Mouse (Mus musculus) lung, embryonic 16.5 days (tissue): ENCODE results near the gene Mboat1. TPM values are rescaled to one million over a fixed set of nuclear protein-coding genes. Genes with fewer than 3 reads are reported as not detected.

Source experiments
- ATAC-seq: fragments of 200-750 bp; cut with Nextera tagmentation; 2 replicates; pipeline ENCODE4 v1.8.0; 2017; ENCODE audit warnings: low read depth, mild to moderate bottlenecking, moderate library complexity
- H3K27ac ChIP-seq: fragments of 300-500 bp; sonication (generic); 2 replicates; pipeline ENCODE4 v1.5.1; 2014; ENCODE audit warnings: mild to moderate bottlenecking, control low read depth, low read length
- H3K27me3 ChIP-seq: fragments of 300-500 bp; sonication (generic); 2 replicates; pipeline ENCODE4 v1.6.1; 2014; ENCODE audit warnings: low read depth, low read length, mixed read lengths; ENCODE audit not compliant: control insufficient read depth, insufficient read depth
- H3K36me3 ChIP-seq: fragments of 300-500 bp; sonication (generic); 2 replicates; pipeline ENCODE4 v1.6.1; 2014; ENCODE audit warnings: low read length; ENCODE audit not compliant: control insufficient read depth, insufficient read depth
- H3K4me1 ChIP-seq: fragments of 300-500 bp; sonication (generic); replicated peaks from 2 replicates; pipeline ENCODE4 v1.6.1; 2014; ENCODE audit warnings: low read length, mixed read lengths; ENCODE audit not compliant: control insufficient read depth, insufficient read depth
- H3K4me2 ChIP-seq: fragments of 300-500 bp; sonication (generic); 2 replicates; pipeline ENCODE4 v1.6.1; 2014; ENCODE audit warnings: low read depth, low read length, control low read depth
- H3K4me3 ChIP-seq: fragments of 300-500 bp; sonication (generic); 2 replicates; pipeline ENCODE4 v1.5.1; 2014; ENCODE audit warnings: mild to moderate bottlenecking, low read length, control low read depth
- H3K9ac ChIP-seq: fragments of 300-500 bp; sonication (generic); 2 replicates; pipeline ENCODE4 v1.6.1; 2014; ENCODE audit warnings: low read length, control low read depth
- H3K9me3 ChIP-seq: fragments of 300-500 bp; sonication (generic); 2 replicates; pipeline ENCODE4 v1.6.1; 2016; ENCODE audit warnings: low read length; ENCODE audit not compliant: control insufficient read depth
- WGBS: fragments of 180-500 bp; shearing (Covaris S2); extraction: QIAGEN DNeasy Blood & Tissue Kit; methylation state at CpG from one replicate; pipeline ENCODE4 v1.1.7; 2014; 5-methylcytosine and 5-hydroxymethylcytosine counted together
- polyA plus RNA-seq: library from polyadenylated mRNA; unstranded; fragments of >200 nt; fragmentation: Nextera tagmentation; extraction: Ambion mirVana; gene quantifications from 2 replicates; pipeline ENCODE4 v1.2.1, GENCODE M21; 2015

Mboat1 gene
- polyA plus RNA-seq, result 24.2 and 26.4 TPM in 2 replicates

- peak; percentile 97 for ATAC-seq
- H3K4me2 ChIP-seq, result peak within 1 kb of the TSS; percentile 87
- 0 out of 2 replicates have a peak within 1 kb of the TSS, but pooled peaks have one; percentile 5 for H3K27ac ChIP-seq
- H3K9ac ChIP-seq, result peak within 1 kb of the TSS; percentile 76
- no peaks in the 10 kb centered on the region for H3K9me3 ChIP-seq
- H3K27me3 ChIP-seq, result no peaks in the 10 kb centered on the region
- peak within 1 kb of the TSS; percentile 78 for H3K4me3 ChIP-seq
- peaks cover 18% of the 10 kb centered on the region for H3K4me1 ChIP-seq
- 0 out of 2 replicates have a peak, but pooled peaks cover 2% of the 10 kb centered on the region for H3K36me3 ChIP-seq
- whole genome bisulfite sequencing, result under 1% methylated on average over 49 of the region's 55 CpGs
Measured at GRCm38 (mm10) chr13:30136243-30136922, at the start of gene Mboat1. Gene Mboat1, plus strand, starts transcription at chr13:30136489.

- no peak overlapping the region for H3K4me2 ChIP-seq
- no peak for ATAC-seq
- H3K9ac ChIP-seq, result no peak overlapping the region
- no peaks in the 10 kb centered on the region for H3K9me3 ChIP-seq
- H3K27me3 ChIP-seq, result no peaks in the 10 kb centered on the region
- H3K27ac ChIP-seq, result no peak overlapping the region
- 43% methylated on average over 2 of the region's 2 CpGs for WGBS
- no peak overlapping the region for H3K4me3 ChIP-seq
- H3K36me3 ChIP-seq, result no peaks in the 10 kb centered on the region
- peaks cover 7% of the 10 kb centered on the region for H3K4me1 ChIP-seq
Measured at GRCm38 (mm10) chr13:30093086-30093485, 43.2 kb upstream of the Mboat1 start.

DNA sequence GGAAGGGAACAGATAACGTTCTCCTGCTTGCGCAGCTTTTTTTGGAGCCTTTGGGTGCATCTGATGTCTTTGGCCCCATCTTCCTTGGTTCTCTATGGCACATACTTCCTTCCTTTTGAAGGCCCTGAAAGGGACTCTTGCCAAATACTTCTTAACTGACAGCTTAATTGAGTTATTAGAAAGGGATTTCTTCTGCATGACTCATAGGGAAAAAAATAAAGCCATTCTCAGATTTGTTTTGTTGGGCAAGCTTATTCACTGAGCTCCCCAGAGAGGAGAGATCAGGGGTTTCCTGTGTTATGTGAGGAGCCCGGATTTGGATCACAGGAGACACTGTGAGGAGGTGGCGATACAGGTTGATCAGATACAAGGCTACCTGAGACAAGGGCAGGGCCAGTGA, 40.4 kb upstream of the Mboat1 start:
- Histone ChIP-seq H3K9me3 (no peaks in the 10 kb centered on the region), H3K27me3 (no peaks in the 10 kb centered on the region), H3K4me2 (no peak overlapping the region), H3K4me3 (no peak overlapping the region), H3K36me3 (no peaks in the 10 kb centered on the region), H3K4me1 (peaks cover 7% of the 10 kb centered on the region), H3K9ac (no peak overlapping the region), H3K27ac (no peak overlapping the region)
- 72% methylated on average over 4 of the region's 4 CpGs for WGBS
- peak; percentile 20; the same call in 1 of the 2 replicates for ATAC-seq

DNA sequence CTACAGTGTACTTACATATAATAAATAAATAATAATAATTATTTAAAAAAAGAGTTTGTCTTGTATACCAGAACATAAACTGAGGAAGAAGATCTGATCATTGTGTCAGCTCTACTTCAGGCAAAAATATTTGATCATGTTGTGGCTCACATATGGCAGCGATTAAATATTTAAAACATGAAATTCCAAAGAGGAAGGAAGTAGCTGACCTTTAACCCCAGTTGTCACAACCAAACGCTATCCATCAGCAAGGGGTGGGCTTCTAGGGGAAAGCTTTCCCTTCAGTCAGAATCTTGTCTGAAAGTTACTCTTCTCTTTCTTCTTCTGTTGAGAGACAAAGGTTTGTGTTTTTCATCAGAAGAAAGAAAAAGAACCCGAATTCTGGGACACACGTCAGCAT, 39.8 kb upstream of the Mboat1 start:
- ATAC-seq, result no peak
- Histone ChIP-seq H3K4me2 (no peak overlapping the region), H3K9ac (no peak overlapping the region), H3K27me3 (no peaks in the 10 kb centered on the region), H3K27ac (no peak overlapping the region), H3K4me3 (no peak overlapping the region), H3K4me1 (peaks cover 7% of the 10 kb centered on the region), H3K36me3 (no peaks in the 10 kb centered on the region), H3K9me3 (no peaks in the 10 kb centered on the region)
- WGBS, result 37% methylated on average over 4 of the region's 4 CpGs

GRCm38 (mm10) chr13:30109001-30109600, 27.2 kb upstream of the Mboat1 start:
- ATAC-seq, result peak; percentile 86
- WGBS, result 53% methylated on average over 4 of the region's 4 CpGs

DNA sequence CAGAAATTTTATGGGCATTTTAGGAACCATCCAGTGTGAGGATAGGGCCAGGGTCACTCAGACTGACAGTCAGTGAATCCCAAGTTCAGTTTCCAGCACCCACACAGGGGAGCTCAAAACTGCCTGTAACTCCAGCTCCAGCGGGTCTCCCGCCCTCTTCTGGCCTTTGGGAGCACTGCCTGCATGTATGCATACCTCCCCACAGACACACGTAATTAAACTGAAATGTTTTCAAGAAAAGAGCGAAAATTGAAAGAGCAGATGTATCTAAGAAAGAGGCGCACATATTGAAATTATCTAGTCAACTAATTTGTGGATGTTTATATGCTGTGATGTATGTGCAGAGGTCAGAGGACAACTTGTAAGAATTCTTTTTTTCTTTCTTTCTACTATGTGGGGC, 20.5 kb upstream of the Mboat1 start:
- Histone ChIP-seq H3K36me3 (no peaks in the 10 kb centered on the region), H3K4me3 (no peak overlapping the region), H3K4me2 (no peak overlapping the region), H3K9ac (no peak overlapping the region), H3K27me3 (no peaks in the 10 kb centered on the region), H3K9me3 (no peaks in the 10 kb centered on the region), H3K27ac (no peak overlapping the region), H3K4me1 (no peaks in the 10 kb centered on the region)
- WGBS, result 84% methylated on average over 5 of the region's 5 CpGs
- ATAC-seq, result no peak

More at GRCm38 (mm10) chr13:30109001-30109600, 27.2 kb upstream of the Mboat1 start:
- Histone ChIP-seq H3K36me3 (no peaks in the 10 kb centered on the region), H3K27ac (no peak overlapping the region), H3K9me3 (no peaks in the 10 kb centered on the region), H3K4me1 (no peaks in the 10 kb centered on the region), H3K27me3 (no peaks in the 10 kb centered on the region), H3K4me2 (no peak overlapping the region), H3K4me3 (no peak overlapping the region), H3K9ac (no peak overlapping the region)

- Histone ChIP-seq H3K4me2 (peak overlapping the region; percentile 87), H3K27ac (peak overlapping the region; percentile 30), H3K9ac (peak overlapping the region; percentile 76), H3K4me1 (peaks cover 18% of the 10 kb centered on the region), H3K27me3 (no peaks in the 10 kb centered on the region), H3K36me3 (0 out of 2 replicates have a peak, but pooled peaks cover 2% of the 10 kb centered on the region), H3K4me3 (peak overlapping the region; percentile 78), H3K9me3 (no peaks in the 10 kb centered on the region)
- 24% methylated on average over 13 of the region's 13 CpGs for WGBS
- ATAC-seq, result no peak
Measured at GRCm38 (mm10) chr13:30136923-30137629, 787 bp downstream of the Mboat1 start.

- Histone ChIP-seq H3K27ac (peak overlapping the region; percentile 30; the same call in 1 of the 2 replicates), H3K27me3 (no peaks in the 10 kb centered on the region), H3K4me3 (peak overlapping the region; percentile 78), H3K4me2 (peak overlapping the region; percentile 87), H3K4me1 (peaks cover 18% of the 10 kb centered on the region), H3K36me3 (0 out of 2 replicates have a peak, but pooled peaks cover 2% of the 10 kb centered on the region), H3K9ac (peak overlapping the region; percentile 76; the same call in 1 of the 2 replicates), H3K9me3 (no peaks in the 10 kb centered on the region)
- no peak for ATAC-seq
- WGBS, result 56% methylated on average over 6 of the region's 6 CpGs
Measured at GRCm38 (mm10) chr13:30137951-30138350, 1.7 kb downstream of the Mboat1 start.

DNA sequence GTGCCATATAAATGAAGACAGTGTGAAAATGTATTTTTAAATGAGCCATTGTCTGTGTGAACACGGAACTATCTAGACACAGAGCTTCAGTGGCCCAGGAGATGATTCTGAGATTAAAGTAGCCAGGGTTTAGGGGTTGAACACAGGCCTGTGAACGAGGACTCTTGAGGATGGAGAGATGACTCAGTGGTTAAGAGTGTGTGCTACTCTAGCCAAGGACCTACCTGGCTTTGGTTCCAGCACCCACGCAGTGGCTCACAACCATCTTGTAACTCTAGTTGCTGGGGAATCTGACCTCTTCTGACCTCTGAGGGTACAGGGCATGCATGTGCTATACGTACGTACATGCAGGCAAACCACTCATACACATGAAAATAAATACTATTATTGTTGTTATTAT, 3.9 kb downstream of the Mboat1 start:
- WGBS, result 82% methylated on average over 5 of the region's 5 CpGs
- Histone ChIP-seq H3K27me3 (no peaks in the 10 kb centered on the region), H3K27ac (no peak overlapping the region), H3K4me3 (no peak overlapping the region), H3K9me3 (no peaks in the 10 kb centered on the region), H3K36me3 (0 out of 2 replicates have a peak, but pooled peaks cover 2% of the 10 kb centered on the region), H3K9ac (no peak overlapping the region), H3K4me1 (peaks cover 18% of the 10 kb centered on the region), H3K4me2 (no peak overlapping the region)
- no peak for ATAC-seq
